Mouse (Mus musculus) WW6 (cell line): ENCODE measurements around the gene Tbxas1.
A peak's percentile ranks its signal among the peaks of the same experiment; 100 is the strongest.

ENCODE experiments used
- DNase-seq: peaks from one replicate; pipeline ENCODE4 v3.0.0-alpha.2; 2013; ENCODE audit warnings: low read depth, low spot score

Tbxas1 gene

DNA sequence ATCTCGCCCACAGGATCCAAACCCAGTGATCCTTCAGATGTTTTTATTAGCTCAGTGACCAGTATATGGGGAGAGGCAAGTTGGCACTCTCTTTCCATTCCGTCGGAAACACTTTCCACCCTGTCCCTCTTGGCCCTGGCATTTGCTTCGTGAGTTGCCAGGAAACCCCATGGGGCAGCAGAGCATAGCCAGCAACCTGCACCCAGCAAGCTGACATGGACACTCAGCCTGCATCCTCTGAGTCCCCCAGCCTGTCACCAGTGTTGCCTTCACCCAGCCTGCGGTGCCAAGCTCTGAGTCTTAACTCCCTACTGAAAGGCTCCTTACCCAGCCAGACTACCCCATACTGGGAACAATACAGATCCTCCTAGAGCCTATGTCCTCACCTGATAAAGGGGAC, 173.9 kb downstream of the Tbxas1 start:
- no peak for DNase-seq

- no peak for DNase-seq
Observed at GRCm38 (mm10) chr6:39050836-39051235, 175.6 kb downstream of the Tbxas1 start.

DNA sequence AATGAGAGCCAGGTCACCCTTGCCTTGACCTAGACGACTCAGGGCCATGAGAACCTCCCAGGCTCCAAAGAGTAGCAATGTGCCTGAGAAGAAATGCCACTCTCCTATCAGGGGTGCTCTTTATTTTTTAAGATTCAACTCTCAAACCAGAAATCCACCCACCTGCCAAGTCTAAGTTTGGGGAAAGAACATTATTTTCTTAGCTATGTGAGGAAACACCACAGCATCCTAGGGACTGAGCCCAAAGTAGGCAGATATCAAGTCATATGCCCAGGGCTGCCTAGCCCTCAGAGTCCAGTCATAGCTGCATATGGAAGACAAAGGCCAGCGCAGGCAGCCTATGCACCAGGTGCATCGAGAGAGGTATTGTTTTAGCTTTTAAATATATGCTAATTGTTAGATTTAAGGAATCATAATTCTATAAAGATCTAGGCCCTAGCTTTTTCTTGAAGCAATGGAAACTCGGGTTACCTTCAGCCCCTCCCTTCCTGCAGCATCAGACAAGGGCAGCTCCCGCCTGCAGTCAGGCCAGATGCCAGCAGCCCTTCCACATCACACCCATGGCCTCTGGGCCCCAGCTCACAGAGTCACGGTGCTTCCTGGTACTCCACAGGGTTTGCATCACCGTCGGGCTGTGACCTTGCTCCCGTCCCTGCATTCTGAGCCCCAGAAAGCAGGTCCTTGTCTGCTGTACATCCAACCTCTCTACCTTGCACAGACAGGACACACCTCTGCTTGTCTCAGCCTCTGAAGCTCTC, 176.8 kb downstream of the Tbxas1 start:
- no peak for DNase-seq

DNA sequence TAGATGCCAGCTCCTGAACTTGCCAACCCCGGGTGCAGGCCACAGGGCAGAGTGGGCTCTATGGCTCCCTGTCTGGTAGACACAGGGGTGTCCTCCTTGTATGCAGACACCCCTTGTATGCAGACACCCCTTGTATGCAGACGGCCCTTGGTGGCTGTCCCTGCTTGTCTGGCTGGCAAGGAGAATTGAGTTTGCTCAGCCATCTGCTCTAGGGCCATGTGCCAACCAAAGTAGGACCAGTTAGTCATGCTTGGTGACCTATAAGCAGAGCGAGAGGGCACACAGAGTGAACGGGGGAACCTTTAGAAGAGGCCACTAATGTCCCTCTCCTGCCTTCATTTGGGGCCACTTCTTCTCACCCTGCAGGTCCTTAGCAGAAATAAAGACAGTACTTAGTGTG, 177.4 kb downstream of the Tbxas1 start:
- no peak for DNase-seq

DNA sequence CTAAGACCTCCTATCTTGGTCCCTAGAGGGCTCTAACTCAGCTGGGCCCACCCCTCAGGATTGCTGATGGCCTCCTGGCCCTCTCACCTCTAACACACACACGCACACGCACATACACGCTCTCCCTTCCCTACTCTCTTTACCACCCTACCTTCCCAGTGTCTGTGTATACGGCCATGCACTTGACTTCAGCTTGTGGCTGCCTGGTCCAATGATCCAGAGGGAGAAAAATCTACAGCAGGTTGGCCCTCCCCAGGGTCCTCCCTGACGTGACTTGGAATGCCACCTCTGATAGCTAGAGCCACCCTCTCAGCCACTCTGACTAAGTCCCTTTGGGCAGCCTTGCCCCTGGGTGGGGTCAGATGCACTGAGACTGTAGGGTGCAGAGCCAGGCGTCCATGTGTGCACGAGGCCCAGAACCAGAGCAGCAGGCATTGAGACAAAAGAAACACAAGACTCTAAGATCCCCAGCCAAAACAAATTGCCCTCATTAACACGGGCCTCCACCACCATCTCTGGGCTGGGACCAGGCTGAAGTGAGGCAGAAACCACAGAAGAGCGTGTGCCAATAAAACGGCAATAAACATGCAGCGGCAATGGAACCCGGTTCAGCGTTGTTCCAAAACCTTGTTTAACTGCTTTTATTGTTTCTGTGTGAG, 179.1 kb downstream of the Tbxas1 start:
- DNase-seq, result no peak

DNA sequence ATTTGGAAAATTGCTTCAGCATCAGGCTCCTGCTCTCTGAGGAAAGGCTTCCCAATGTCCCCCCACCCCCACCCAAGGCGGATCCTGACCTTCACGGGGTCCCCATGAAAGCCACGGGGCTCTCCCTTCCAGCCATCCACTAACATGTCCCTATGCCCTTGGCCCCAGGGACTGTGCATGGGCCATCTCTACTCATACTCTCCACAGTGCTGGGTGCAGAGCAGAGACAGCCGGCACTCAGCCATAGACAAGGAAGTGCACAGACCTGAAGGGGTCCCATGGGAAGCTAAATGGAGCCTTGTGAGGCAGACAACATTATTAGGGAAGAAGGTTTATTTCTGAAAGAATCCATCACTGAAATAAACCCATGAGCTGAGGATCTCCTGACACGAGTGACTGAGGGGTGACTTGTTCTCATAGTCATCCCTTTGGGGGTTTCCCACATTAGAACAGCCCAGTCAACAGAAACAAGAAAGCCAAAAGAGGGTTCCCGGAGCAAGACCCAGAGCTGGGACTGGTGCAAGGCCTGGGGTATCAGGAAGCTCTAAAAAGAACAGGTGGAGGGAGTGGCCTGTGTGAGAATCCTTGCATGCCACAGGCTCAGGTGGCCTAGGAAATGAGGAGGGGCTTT, 179.8 kb downstream of the Tbxas1 start:
- no peak for DNase-seq

DNA sequence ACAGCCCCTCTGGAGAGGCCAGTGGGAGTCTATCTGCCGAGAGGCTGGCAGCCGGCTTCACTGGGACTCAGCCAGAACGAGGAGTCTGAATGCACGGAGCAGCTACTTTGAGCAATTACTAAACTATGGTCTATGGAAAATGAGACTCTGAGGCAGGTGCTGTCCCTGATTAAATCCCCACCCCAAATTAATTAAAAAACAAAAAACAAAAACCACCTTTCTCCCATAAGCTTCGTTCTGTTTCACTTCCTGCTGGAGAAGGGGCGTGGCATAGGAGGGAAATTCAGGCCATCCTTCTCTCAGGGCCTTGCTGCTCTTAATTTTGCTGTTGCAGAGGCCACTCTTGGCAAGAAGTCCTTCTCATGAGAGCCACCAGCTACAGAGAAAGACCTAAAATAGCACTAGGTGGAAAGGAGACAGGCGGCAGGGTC, 180.6 kb downstream of the Tbxas1 start:
- DNase-seq, result no peak

DNA sequence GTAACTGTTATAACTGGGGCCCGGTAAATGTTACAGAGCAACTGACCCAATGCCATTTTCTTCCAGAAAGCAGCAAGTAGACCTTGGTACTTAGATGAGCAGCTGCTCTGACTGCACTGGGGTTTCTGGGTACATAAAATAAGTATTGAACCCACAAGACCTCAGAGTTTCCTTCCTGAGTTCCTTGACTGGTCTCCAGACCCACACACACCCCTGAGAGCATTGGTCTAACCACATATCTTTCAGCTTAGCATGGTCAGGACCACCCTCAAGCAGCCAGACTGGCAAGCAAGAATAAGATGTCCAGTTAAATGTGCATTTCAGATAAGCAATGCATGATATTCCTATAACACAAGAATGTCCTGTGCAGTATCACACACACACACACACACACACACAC, 182.0 kb downstream of the Tbxas1 start:
- no peak for DNase-seq

GRCm38 (mm10) chr6:39058389-39058788, 183.2 kb downstream of the Tbxas1 start:
- DNase-seq, result no peak

DNA sequence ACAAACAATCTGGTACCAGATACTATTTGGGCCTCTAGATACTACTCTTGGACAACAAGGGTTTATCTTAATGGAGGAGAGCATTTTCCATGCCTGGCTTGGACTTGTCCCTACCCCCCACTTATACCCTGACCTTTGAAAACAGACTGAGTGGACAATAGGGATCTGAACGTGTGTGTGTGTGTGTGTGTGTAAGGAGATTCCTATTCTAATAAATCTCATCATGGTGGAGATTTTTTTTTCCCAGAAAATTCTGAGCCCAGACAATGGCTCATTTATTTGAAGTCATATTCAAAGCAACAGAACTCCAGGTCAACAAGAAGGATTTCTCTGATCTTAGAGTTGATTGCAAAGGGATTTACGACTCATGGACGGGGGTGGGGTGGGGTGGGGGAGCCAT, 183.7 kb downstream of the Tbxas1 start:
- DNase-seq, result no peak

DNA sequence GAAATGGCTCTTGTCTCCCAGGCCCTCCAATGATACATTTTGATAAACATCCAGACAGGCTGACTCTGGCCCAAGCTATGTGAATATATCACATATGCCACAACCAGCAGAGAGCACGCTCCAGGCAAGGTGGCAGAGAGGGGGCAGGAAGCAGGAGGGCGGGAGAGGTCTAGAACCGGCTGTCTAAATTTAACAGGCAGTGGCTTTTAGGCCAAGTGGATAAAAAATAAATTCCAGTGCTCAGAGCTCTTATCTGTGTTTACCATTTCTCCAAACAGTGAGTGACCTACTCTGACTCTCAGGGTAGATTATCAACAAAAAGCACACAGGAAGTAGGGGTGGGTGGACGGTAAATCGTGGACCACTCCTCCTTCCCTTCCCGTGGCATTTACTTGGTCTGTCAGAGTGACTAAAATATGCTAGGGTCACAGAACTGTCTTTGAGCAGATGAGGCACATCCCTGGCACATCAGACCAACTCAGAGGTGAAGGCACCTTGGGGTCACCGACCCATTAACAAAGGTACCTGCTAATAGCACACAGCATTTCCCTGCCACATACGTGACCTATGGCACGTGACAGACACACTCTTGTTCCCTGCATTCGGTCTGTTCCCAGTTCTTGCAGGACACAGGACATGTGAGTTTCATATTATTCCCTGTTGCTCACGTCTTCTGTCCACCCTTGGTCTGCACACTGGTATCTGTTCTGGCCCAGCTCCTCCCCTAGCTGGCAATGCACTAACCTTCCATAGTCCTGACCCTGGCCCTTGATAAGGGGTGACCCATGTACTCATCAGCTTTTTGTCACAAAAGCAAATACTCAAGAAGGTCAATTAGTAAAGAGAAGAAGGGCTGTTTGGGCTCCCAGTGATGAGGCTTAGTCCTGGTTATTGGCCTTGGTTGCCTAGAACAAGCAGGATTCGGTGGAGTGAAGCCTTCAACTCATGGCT, 184.6 kb downstream of the Tbxas1 start:
- no peak for DNase-seq

DNA sequence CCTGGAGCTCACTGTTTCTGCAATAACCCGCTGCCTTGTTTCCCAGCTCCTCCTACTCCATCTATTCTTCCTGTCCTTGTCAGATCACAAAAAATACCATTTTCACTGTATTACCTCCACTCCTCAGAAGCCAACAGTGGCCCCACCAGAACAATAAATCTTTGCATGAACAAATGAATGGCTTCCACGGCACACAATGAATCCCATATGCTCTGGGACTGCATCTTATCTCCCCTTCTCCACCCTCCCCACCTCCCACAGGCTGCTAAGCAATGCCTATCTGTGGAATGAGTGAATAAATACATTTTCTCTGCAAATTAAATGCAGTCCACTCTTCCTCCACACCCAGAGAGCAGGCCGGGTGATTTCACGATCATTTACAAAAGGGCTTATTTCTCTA, 186.0 kb downstream of the Tbxas1 start:
- no peak for DNase-seq

- no peak for DNase-seq
Observed at GRCm38 (mm10) chr6:39063541-39063940, 188.3 kb downstream of the Tbxas1 start.

GRCm38 (mm10) chr6:39066935-39067578, 191.9 kb downstream of the Tbxas1 start:
- DNase-seq, result peak; percentile 22

DNA sequence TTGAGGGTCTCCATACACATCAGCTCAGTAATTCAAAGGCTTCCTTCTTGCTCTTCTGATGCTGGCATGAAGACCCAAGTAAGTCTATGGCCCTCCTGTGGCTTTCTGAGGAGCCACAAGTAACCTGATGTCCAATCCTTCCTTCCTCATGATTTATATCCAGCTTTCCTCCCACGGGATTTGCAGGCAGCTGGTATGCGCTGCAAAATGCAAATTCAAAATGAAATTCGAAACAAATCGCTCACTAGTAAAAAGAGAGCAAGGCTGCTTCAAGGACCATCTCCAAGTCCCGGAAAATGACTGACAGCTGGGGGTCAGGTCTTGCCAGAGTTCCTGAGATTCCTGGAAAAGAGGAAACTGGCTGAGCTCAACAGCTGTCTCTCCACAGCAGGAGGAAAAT, 197.5 kb downstream of the Tbxas1 start:
- DNase-seq, result no peak

DNA sequence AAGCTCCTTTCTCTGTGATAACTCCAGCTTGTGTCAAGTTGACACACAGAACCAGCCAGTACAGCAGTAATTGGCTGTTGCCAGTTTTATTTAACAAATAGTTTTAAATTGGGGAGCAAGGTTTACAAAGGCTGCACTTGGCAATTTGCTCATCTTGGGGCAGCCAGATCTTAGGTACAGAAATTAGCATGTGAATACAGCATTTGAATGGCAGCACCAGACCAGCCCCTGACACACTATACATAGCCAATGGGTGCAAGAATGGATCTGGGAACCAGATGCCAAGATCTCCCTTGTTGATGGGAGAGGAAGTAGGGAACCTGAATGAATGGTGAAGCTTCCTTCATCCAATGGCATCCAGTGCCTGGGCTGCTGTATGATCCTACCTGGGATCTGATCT, 199.0 kb downstream of the Tbxas1 start:
- DNase-seq, result peak; percentile 5

DNA sequence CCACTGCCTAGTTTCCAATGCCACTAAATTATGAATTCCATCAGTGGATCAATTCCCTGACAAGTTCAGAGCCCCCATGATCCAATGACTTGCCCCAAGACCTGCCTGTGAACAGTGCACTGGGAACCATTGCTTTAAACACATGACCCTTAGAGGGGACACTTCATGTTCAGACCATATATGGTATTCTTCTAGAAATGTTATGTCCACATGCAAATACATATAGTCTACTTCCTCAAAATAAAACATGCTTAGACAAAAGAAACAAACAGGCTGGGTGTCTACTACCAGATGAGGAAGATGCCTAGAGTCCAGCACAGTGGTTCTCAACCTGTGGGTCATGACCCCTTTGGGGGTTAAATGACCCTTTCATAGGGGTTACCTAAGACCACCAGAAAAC, 201.3 kb downstream of the Tbxas1 start:
- DNase-seq, result no peak

DNA sequence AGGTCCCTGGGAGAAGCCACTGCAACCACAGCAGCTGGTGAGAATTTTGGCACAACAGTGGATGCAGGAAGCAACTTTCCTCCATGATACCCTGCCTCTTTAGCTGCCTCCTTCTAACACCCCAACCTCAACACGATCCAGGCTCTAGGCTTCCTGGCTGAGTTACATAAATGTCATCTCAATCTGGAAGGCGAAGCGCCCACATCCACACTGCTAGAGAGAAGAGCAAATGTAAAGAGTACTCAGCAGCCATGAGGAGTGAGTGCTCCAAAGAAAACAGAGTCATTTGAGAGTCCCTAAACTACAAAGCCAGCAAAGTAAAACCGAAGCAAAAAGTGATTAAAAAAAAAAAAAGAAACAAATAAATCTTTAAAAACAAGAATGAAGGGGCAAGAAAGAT, 229.4 kb downstream of the Tbxas1 start:
- no peak for DNase-seq

DNA sequence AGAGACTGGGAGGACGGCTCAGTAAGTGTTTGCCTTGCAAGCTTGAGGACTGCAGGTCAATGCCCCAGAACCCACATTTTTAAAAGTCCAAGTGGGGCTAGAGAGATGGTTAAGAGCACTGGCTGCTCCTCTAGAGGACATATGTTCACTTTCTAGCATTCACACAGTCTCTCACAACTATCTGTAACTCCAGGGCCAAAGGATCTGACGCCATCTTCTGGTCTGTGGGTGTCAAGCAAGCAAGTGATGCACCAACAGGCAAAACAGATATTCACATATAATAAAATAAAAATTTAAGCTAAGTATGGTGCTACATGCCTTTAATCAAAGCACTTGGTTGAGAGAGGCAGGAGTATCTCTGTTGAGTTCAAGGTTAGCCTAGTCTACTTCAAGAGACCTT, 231.6 kb downstream of the Tbxas1 start:
- no peak for DNase-seq

DNA sequence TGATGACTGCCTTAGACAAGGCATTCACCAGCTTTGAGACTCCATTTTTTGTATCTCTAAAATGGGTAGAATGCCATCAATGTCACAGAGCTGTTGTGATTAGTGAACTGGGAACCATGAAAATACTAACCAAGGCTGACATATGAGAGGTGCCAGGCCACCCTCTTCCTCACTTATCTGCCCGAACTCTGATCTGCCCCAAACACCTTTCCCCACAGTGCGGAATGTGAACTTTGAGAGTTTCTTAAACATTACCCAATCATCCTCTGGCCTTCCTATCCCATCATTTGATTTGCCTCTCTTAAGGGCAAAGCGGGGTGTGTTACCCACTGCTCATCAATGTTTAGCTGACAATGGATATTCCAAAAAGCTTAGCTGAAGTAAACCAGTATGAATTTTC, 237.5 kb downstream of the Tbxas1 start:
- no peak for DNase-seq

DNA sequence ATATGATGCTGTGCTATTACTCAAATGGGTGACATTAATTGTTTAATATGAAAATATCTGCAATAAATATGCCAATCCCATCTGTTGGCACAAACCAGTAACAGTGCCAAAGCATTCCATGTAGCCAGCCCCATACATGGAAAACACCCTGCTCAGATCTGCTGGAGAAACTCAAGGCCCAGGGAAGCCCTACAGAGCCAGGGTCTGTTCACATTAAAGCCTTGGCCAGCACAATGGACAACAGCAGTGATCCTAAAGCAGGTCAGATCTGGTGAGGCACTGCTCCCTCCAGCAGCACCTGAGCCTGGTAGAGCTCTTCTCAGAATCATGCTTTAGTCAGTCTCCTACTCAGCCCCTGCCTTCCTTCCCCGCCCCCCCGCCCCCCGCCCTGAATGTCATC, 237.9 kb downstream of the Tbxas1 start:
- no peak for DNase-seq
